Mouse (Mus musculus): ENCODE results near the gene Hist1h2ac. TPM values are rescaled to one million over a fixed set of nuclear protein-coding genes. Genes with fewer than 3 reads are reported as not detected.
"Not testable (repeated sequence)": the region's sequence is repeated elsewhere in the genome, so short reads cannot be mapped to it uniquely, and the experiment has no call there.

Hist1h2ac gene
- total RNA-seq, 2 experiments from 2014 or later = 10.3 to 81.2 TPM

DNA sequence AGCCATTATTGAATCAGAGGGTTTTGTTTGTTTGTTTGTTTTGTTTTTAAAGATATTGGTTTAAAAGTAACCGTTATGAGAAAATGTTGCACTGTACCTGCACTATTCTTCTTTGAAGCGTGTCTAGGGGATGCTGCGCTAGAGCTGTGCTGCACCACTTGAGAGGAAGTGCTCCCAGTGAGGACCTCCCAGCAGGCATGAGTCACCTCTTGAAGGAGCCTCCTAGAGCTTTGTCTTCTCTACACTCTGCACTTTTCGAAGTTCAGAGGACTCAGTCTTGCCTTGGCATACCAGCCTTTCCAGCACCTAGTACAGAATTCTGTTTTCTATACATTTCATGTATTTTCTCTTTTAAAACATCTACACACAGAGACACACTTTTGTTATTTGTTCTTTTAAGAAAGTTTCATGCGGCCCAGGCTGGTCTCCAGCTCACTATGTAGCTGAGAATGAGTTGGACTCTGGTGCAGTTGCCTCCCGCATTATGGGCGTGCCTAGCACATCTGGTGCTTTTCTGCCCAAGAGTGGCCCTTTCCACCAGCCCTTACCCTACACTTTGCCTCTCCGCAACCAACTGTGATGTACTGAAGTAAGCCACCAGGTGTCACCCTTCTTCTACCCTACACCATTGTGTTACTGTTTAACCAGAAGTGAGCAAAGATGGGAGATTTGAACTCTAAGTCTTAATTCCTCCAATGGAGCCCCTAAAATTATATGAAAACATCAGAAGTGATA, 17.2 kb upstream of the Hist1h2ac start:
- ATAC-seq (ENCODE audit: poor library complexity, severe bottlenecking) = peak; percentile 67

GRCm38 (mm10) chr13:23699767-23700166, 16.0 kb upstream of the Hist1h2ac start:
- no peak for ATAC-seq (ENCODE audit: poor library complexity, severe bottlenecking)

- ATAC-seq (ENCODE audit: poor library complexity, severe bottlenecking) = no peak
These were observed 15.2 kb upstream of the Hist1h2ac start for GRCm38 (mm10) chr13:23698996-23699395.

- ATAC-seq (ENCODE audit: poor library complexity, severe bottlenecking) = peak; percentile 88
These were observed 14.5 kb upstream of the Hist1h2ac start, which contains the start of gene Hist1h4c for GRCm38 (mm10) chr13:23698300-23698693. Gene Hist1h4c, minus strand, starts transcription at chr13:23698454.

DNA sequence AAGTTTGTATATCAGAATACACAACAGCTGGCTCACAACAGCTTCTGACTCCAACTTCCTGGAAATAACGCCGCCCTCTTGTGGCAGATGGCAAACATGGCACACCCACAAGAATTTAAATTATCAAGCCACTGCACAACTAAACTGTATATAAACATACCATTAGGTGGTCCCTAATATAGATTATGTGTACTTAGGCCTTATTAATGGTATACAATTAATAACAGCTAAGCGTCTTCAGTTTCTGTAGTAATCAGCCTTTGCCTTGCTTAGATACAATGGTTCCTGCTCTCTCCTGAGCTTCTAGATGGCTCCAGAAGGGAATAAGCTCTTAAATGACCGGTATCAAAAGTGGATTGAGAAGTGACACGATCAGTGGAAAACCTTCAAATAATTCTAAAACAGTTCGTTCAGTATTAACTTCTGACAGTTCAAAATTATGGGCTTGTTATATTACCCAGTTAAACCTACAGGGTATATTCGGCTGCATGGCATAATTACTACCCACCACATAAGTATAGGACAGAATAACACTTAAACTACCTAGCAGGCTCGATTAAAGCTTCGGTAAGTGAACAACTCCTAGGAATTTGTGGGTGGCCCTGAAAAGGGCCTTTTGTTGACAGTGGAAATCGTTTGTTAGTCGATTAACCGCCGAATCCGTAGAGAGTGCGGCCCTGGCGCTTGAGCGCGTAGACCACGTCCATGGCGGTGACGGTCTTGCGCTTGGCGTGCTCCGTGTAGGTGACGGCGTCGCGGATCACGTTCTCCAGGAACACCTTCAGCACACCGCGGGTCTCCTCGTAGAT, 13.9 kb upstream of the Hist1h2ac start:
- peak; percentile 36 for ATAC-seq (ENCODE audit: poor library complexity, severe bottlenecking)

GRCm38 (mm10) chr13:23696061-23696474, 12.3 kb upstream of the Hist1h2ac start:
- no peak for ATAC-seq (ENCODE audit: poor library complexity, severe bottlenecking)

DNA sequence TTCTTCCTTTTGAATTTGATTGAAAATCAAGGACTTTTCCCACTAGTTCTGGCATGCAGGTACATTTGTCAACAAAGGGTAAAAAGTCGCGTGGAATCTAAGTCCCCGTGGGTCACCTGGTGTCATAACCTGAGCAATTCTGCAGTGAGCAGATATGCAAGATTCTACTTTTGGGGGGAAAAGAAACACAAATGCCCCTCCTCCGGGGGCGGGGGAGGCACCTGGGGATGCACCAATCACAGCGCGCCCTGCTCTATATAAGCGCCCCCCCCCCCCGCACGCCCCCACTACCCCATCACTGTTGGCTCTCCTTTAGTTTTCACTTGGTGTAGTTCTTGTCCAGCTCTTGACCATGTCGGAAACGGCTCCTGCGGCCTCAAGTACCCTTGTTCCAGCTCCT, 11.8 kb upstream of the Hist1h2ac start, which contains the start of gene Hist1h1t:
Gene Hist1h1t, plus strand, starts transcription at position 301 of the 400 bp plus-strand sequence.
- no peak for ATAC-seq (ENCODE audit: poor library complexity, severe bottlenecking)

- no peak for ATAC-seq (ENCODE audit: poor library complexity, severe bottlenecking)
These were observed 11.2 kb upstream of the Hist1h2ac start for GRCm38 (mm10) chr13:23694956-23695355.

- ATAC-seq (ENCODE audit: poor library complexity, severe bottlenecking) = no peak
These were observed 10.2 kb upstream of the Hist1h2ac start for GRCm38 (mm10) chr13:23693856-23694440.

- ATAC-seq (ENCODE audit: poor library complexity, severe bottlenecking) = no peak
These were observed 5.7 kb upstream of the Hist1h2ac start for GRCm38 (mm10) chr13:23689459-23689858.

DNA sequence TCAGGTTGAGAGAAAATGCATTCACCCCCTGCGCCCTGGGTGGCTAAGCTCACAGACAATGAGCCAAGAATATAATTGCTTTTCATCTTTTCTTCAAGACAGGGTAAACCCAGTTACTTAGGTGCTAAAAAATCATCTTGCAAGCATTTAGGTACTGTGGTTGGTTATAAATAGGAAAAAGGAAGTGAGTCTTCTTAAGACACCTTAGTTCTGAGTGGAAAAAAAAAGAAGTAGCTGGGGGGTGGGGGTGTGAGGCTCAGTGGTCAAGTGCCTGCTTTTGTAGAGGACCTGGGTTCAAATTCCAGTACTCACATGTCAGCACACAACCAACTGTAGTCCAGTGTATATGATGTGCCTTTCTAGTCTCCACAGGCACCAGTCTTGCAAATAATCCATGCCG, 5.2 kb upstream of the Hist1h2ac start:
- 0 out of 2 replicates have a peak, but pooled peaks have one; percentile 28 for ATAC-seq (ENCODE audit: poor library complexity, severe bottlenecking)

DNA sequence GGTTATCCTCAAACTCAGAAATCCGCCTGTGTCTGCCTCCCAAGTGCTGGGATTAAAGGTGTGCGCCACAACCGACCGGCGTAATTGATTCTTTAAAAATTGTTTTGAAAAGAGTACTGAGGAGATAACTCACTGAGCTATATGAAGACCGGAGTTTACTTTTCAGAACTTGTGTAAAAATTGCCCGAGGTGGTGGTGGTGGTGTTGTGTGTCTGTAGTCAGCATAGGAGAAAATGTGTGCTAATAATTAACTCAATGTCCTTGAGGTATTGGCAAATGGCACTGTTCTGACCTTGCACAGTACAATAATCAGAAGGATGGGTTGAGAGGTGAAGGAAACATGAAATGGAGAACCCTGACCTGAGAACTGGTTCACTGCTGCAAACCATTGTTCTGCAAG, 4.2 kb upstream of the Hist1h2ac start:
- no peak for ATAC-seq (ENCODE audit: poor library complexity, severe bottlenecking)

DNA sequence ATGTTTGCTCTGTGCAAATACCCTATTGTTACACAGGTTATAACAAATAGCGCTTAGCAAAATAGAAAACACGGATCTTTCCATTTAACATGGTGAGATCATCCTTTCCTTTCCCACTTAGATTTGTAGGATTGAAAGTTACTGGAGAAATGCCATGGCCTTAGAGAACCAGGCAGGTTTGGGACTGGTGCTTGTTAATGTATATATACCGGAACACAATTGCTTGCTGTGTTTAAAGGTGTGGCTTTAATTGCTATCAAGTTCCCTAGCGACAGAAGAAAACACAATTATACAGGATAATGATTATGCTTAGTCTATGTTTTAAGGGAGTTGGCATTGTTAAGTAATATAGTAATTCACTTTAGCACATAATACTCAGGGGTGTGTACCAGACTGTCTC, 3.4 kb upstream of the Hist1h2ac start:
- no peak for ATAC-seq (ENCODE audit: poor library complexity, severe bottlenecking)

- ATAC-seq (ENCODE audit: poor library complexity, severe bottlenecking) = no peak
These were observed 2.2 kb upstream of the Hist1h2ac start for GRCm38 (mm10) chr13:23685966-23686365.

DNA sequence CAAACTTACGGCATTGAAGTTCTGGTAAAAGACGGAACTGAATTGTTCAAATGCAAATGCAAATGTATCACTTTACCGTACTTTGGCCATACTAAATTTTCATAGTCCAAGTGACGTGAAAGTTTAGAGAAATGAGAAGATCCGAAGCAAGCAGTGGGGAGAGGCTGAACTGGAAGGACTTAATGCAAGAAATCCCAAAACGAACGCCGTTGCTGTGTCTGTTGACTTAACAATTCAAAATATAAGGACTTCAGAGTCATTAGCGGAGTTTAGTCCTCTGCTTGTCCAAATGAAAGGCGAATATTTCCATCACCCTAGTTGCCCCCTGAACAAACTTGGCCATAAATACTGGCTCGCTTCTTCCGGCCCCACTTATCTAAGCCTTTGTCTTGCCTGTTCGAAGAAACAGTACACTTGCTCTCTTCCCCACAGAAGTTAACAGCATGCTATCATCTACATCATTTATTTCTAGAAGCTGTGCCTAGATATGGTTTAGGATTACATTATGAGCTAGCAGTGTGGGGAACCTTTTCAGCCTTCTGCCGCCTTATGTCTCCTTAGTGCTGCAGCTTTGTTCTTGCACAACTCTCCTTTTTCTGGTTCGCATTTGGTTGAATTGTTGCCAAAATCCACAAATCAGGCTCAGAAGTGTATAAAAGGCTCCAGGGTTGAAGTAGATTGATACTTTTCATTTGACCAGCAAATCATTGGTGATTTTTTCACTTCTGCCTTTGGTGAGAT, 1.5 kb upstream of the Hist1h2ac start:
- no peak for ATAC-seq (ENCODE audit: poor library complexity, severe bottlenecking)

- ATAC-seq (ENCODE audit: poor library complexity, severe bottlenecking) = peak; percentile 43
These were observed 672 bp upstream of the Hist1h2ac start for GRCm38 (mm10) chr13:23684295-23684945.

- ATAC-seq (ENCODE audit: poor library complexity, severe bottlenecking) = not testable (repeated sequence)
These were observed 597 bp downstream of the Hist1h2ac start for GRCm38 (mm10) chr13:23682947-23683754.

- no peak for ATAC-seq (ENCODE audit: poor library complexity, severe bottlenecking)
These were observed 1.2 kb downstream of the Hist1h2ac start for GRCm38 (mm10) chr13:23682623-23682946.

DNA sequence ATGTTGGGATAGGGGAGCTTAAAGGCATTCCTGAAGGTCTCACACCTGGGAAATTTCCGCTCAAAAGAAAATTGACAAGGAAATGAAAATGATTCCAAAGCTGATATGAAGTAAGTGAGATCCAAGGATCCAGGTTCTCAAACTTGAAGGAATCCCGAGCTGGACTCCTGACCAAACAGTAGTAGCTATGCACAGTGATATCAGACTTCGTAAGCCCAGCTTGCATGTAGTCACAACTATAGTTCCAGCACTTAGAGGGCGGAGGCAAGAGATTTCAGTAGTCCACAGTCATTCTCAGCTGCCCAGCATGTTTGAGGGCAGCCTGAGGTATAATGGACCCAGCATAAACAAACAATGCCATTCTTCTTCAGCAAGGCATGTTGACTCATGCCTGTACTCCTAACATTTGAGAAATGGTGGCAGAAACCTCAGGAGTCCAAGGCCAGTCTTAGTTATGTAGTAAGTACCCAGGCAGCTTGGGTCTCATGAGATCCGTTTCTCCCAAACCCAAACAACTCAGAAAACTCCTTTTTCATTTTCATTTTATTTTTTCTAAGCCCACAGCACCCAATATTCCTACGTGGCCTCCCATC, 1.7 kb downstream of the Hist1h2ac start:
- no peak for ATAC-seq (ENCODE audit: poor library complexity, severe bottlenecking)
